Mouse (Mus musculus) adrenal gland, adult (tissue): ENCODE data around the gene Dennd6a.

Experiments used
- DNase-seq, 2 experiments: peaks; one replicate each; pipeline ENCODE4 v3.0.0; 2022 to 2023; ENCODE audit warnings: low spot score in 1 of 2; ENCODE audit not compliant: inconsistent age in 2 of 2

Gene Dennd6a

DNA sequence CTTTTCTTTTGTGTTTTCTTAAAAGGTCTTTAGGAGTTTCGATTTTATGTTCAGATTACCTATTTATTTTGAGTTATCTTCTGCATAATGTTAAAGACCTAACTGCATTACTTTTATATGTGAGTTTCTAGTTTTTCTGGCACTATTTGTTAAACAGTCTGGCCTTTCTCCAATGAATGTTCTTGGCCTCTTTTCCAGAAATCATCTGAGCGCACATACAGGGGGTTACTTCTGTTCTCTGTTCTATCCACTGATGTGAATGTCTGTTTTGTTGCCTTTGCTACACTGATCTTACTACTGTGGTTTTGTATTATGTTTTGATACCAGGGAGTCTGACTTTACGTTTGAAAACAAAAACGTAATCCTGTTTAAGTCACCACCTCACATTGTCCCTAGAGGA lies 3.8 kb upstream of the Dennd6a start:
- DNase-seq = no peak

DNA sequence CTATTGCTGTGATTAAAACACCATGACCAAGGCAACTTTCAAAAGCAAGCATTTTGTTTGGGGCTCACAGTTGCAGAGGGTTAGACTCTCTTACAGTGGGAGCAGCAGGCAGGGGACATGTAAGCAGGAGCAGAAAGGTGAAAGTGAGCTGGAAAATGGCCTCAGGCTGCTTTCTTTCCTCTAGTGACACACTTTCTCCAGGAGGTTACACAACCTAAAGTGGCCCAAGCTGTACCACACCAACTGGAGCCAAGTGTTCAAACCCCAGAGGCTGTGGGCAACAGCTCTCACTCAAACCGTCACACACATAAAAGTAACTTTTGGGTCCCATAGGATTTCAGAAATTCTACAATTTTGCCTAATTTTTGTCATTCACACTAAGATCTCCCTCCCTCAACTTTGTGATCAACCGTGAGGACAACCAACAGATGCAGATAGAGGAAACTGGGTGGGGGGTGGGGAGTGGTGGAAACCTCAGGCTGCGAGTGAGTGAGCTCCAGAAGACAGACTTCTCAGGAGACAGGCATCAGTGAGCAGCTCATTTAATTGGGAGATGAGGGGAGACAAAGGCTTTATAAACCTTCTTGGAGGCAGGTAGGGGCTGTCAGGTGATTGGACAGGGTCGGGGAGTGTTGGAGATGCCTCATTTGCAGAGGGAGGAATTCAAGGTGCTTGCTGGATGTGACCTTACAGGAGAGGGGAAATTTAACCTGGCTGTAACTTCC lies 1.5 kb upstream of the Dennd6a start:
- peak in 1 of 2 experiments; percentile 35 for DNase-seq

DNA sequence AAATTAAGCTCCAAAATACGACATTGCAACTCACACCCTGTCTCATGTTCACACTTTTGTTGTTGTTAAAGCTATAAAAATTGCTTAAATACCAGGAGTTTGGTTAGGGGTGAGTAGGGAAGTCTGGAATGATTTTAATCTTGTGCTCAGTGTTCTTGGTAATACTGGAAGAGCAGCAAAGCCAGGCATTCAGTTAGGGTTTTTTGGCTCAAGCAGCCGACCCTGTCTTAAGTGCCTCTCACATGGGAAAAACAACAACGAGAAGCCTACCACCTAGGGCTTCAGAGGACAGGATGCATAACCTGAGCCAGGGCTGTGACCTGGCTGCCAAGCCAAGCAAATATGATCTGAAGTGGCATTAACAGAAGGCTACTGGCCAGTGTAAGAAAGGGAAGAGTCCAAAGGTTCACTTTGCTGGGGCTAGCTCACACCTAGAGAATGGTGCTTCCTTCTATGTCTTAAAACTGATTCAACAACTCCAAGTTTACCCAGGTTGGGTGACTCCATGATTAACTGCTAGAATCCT lies 2.7 kb downstream of the Dennd6a start:
- DNase-seq = peak in 1 of 2 experiments; percentile 18

DNA sequence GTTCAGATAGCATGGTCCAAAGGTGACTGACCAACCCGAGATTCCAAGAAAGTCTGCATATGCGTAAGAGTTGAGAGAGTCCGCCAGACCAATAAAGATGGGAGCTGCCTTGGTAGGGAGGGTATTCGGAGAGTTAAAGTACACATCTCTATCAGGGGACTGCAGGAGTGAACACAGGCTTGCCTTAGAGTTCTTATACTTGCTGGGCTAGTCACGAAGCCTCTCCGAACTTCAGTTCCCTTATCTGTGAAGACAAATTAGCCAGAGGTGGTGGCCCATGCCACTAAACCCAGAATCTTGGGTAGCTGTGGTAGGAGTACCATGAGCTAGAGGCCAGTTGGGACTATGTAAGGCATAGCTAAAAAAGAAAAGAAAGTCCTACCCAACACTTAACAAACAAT lies 5.1 kb downstream of the Dennd6a start:
- peak in 1 of 2 experiments; percentile 50 for DNase-seq

DNA sequence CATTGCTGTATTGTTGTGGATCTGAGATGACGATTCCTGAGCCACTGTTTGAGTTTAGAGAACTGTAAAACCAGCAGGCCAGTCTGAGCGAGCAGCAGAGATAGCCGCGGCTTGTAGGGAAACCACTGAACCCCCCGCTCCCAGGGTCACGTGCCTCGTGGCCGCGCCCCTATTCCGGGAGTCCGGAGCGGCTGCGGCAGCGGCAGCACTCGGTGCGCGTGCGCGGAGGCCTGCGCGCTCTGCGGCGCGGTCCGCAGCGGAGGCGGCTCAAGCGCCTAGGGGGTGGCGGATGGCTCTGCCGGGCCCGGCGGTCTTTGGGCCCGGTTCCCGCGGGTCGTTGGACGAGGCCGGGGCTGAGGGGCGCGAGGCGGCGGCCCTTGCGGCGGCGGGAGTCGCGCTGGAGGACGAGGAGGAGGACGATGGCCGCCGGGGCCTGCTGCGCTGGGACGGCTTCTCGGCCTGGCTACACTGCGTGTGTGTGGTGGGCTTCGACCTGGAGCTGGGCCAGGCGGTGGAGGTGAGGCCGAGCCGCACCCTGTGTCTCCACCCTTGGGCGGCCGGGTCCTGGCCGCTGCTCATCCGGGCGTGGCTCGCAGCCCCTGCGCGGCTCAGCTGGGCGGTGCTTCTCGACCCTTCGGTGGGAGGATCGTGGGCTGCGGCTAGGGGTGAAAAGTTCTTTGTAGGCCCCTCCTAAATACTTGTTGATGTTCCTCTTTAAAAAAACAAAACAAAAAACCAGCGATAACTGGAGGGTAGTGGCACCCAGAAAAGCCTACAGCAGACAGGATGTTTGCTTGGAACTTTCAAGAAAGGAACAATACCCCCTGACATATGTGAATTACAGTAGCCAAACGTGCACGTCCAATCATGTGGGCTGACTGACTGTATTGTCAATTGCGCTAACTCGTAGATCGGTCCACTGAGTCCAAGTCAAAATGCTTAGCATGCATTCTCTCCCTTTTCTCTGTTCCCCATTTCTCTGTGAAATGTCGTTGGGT lies 6.0 kb downstream of the Dennd6a start:
- peak; percentile 92 to 95 for DNase-seq

DNA sequence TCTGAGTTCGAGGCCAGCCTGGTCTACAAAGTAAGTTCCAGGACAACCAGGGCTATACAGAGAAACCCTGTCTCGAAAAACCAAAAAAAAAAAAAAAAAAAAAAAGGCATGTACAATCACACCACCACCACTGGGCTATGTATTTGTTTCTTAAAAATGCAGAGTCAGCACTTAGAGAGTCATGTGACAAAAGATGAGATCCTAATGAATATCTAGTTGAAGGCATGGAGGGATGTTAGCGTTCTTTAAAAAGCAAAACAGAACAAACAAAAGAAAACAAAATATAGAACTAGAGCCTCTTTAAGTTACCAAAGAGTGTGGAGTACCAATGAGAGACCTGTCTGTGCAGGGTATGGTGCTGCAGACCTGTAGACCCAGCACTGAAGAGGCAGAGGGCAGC lies 10.0 kb downstream of the Dennd6a start:
- DNase-seq = no peak

DNA sequence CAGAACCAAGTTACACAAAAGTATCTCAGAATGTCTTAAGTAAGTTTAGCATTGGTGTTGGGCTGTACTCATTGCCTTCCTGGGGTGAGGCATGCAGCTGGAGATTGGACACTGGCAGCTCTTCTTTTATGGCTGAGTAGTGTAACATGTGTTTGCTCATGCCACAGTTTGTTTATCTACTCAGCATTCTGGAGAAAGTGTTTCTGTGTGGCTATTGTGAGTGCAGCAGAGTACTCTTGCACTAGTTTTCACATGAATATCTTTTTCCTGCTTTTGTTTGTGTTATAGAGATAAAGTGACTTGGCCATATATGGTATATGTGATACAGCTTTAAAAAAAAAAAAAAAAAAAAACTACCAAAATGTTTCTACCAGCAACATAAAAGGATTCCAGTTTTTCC lies 13.5 kb downstream of the Dennd6a start:
- DNase-seq = no peak

DNA sequence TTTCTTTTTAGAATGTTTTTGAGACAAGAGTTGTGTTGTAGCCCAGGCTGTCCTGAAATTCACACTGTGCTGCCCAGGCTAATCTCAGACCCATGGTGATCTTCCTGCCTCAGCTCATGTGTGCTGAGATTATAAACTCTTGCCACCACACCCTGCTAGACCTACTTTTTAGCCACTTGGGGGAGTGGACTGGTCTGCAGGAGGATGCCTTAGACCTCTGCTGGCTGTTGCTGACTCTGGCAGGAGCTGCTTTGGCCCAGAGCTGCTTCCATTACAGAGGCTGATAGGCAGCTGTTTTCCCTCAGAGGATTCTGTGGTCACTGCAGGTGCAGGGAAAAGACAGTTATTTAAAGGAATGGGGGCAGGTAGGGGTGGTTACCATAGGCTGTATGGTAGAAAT lies 17.7 kb downstream of the Dennd6a start:
- DNase-seq = no peak

DNA sequence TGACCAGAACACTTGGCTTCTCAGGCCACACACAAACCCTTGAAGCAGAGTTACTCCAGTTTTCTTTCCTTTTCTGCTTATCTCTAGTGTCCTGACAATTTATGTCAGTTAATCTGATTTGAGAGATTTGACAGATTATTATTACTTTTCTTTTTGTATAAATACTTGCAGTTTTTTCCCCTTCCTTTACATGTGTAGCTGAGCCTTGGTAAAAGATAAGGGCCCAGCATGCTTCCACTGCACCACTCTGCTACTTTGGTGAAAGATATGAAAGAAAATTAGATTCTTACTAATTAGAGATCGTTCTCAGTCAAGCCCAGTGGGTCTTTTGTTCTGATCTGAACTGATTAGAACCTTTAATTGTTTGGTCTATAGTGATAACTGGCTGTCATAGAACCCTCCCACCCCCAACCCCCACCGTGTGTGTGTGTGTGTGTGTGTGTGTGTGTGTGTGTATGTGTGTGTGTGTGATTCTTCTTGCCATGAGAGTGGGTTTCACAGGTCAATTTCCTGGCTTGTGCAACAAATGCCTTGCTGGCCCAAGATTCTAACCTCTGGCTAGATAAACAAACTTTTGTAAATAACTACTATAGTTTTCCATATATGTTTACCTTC lies 19.7 kb downstream of the Dennd6a start:
- DNase-seq = no peak

DNA sequence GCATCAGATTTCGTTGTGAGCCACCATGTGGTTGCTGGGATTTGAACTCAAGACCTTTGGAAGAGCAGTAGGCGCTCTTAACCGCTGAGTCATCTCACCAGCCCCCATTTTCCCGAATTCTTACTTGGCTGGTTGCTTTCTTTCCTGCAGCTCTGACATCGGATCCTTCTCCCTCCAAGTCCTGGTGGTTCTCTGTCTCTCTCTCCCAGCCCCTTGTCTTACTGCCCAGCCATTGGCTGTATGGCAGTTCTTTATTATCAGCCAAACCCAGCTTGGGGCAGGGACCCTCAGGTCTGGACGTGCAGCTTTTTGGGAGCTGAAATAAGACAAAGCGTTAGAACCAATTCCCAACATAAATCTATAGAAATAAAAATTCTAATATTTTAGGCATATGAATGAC lies 21.5 kb downstream of the Dennd6a start:
- no peak for DNase-seq

DNA sequence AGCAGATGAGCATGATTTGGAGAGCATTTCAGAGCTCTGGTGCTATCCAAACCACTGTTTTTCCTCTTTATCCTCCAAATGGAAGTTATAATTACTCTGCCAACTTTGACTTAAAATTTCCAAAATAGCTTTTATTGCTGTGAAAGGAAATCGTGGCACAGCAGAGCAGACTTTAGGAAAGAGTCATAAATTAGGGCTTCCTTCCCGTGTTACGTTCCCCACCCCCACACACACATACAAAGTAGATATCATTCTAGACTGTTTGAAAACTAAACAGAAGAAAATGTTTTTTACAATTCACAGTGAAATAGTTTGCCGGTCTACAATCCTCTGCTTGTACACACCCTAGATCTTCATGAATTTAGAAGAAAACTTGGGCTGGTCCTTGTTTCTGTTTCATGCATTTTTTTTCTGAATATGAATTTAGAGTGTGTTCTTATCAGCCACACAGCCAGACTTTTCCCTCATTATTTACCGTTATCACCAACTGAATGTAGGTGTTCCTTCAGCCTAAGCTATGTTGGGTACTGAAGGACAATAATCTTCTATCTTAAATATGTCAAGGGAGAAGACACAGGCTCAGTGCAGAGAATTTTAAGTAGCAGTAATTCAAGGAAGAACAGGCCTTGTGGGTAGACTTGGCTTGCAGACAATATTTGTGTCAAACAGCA lies 22.2 kb downstream of the Dennd6a start:
- DNase-seq = no peak

DNA sequence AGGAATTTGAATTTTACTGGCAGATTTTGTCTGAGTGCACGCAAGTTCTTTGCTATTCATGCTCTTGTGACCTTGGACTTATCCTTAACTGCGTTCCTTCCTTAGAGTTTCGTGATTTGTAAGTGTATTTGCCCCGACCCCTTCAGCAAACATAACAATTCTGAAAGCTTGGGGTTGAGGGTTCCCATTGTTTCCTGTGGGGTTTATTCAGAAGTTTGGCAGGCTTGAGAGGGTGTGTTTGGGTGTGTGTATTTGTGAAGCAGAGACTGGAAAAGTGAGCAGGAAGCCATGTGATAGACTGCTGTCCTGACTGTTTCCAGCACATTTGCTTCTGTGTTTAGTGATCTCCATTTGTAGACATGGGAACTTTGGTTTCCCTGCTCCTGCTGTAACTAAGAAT lies 31.7 kb downstream of the Dennd6a start:
- DNase-seq = no peak

DNA sequence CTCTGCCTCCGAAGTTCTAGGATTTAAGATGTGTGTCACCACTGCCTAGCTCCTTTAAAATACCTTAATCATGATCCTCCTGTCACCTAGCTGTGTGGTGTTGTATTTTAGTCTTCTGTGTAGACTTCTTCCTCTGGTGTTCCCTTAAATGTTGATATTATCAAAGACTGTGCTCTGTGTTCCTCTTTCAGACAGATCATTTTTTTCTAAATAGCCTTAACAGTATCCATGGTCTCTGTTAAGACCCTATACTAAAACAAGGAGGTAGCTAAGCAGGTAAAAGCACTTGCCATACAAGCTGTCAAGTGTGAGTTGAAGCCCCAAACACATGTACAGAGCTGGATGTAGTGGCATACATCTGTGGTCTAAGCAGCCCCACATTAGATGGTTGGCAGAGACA lies 36.0 kb downstream of the Dennd6a start:
- DNase-seq = no peak

DNA sequence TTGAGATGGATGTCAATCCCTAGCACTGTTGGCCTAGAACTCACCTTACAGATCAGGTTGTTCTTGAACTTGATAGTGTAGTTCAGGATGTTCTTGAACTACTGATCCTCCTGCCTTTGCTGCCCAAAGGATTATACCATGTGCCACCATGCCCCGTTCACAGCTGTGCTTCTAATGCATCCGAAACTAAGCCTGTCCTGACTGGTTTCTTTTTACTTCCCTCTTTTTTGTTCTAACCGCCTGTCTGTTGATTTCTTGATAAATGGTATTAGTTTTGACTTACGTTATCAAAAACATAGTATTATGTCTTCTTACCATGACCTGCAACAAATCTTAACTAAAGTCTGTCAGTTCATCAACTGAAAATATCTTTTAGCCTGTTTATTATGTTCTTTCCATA lies 37.0 kb downstream of the Dennd6a start:
- no peak for DNase-seq

DNA sequence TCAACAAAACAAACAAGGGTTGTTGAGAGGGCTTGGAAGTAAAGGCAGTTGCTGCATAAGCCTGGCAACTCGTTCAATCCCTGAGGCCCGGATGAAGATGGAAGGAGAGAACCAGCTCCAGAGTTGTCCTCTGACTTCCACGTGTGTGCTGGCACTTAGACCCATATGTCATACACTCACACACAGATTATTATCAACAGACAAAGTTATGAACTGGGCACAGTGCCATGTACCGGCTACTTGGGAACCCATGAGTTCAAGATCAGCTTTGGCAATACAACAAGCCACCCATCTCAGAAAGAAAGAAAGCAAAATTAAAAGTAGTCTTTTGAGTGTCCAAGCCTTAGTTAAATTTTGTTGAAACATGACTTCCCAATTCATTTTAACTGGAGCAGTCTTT lies 51.6 kb downstream of the Dennd6a start:
- DNase-seq = no peak

DNA sequence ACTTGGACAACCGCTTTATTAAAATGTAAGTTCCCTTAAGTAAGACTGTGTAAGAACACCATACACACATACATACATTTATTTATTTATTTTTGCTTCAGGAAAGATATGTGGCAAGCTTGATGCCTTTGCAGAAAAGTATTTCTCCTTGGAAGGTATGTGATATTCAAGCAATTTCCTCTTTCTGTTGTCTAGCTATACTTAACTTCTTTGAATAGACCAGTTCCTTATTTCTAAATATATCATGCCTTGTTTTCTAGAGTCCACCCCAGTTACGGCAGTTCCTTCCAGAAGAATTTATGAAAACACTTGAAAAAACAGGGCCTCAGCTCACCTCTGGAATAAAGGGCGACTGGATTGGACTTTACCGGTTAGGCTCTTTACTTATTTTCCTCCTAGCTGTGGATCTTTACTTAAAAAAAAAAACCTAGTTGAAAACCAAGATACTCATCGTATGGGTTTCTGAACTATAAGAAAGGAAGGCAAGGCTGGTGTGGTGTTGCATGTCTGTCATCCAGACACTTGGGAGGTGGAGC lies 53.0 kb downstream of the Dennd6a start:
- DNase-seq = no peak

DNA sequence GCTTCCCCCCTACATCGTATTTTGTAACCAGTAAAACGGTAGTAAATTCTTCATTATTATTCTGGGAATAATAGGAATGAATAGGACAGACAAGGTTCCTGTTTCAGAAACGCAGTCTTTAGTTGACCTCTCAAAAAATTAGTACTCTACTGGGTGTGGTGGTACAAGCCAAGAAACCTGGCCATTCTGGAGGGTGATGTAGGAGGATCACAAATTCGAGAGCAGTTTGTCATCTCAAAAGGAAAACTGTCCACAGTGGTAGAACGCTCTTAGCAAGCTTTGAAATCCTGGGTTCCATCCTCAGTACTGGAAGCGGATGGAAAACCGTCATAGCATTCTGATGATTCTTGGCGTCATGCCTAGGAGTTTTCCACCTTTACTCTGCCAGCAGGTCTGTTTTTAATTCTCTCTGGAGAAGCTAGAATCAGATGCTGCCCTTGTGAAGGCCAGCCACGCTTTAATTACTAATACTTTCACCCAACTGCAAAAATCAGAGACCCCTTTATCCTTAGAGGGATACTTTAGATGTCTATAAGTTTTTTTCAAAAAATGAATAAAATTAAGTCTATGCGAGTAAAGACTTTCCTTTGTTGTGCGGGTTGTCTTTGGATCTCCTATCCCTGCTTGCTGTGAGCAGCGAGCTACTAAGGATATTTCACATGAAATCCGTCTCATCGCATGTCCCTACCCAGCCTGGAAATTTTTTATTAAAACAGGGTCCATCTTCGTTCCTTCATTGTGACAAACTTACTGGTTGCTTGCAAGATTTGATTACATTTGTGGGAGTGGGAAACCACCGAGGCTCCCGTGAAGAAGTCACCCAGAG lies 63.6 kb downstream of the Dennd6a start:
- peak; percentile 43 to 84 for DNase-seq

DNA sequence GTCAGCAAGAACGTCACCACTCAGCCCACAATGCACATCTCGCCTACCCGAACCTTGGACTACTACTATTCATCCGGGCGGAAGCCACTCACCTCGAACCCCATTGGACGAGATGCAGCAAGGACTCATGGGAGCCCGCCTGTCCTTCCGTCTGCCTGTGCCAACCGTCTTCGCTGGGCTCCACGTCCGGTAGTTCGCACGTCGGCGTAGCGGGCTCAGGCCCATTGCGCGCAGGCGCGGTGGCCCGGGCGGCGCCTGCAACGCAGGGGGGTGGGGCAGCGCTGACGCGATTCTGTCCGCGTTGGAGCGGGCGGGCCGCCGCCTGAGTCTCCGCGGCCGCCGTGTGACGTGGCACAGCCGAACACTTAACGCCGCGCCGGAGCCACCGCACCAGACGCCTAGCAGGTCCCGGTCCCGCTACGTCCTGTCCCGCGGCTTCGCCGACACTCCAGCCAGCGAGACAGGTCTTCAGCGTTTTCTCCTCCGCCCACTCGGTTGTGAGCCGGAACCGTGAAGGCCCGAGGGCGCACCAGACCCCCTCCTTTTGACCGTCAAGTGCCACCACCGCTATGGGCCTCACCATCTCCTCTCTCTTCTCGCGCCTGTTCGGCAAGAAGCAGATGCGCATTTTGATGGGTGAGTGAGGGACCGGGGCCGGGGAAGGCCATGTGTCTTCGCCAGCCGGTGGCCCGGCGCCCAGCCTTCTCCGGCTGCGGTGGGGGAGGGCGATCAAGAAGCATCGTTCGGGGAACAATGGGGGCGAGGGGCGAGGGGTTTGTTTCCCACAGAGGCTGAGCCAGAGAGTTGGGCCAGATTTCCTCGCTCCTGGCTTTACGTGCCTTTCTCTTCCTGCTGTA lies 64.4 kb downstream of the Dennd6a start, which contains the start of gene Arf4:
Gene Arf4 (plus strand): TSS at position 224 of the 857 bp plus-strand sequence.
- peak; percentile 99 for DNase-seq

DNA sequence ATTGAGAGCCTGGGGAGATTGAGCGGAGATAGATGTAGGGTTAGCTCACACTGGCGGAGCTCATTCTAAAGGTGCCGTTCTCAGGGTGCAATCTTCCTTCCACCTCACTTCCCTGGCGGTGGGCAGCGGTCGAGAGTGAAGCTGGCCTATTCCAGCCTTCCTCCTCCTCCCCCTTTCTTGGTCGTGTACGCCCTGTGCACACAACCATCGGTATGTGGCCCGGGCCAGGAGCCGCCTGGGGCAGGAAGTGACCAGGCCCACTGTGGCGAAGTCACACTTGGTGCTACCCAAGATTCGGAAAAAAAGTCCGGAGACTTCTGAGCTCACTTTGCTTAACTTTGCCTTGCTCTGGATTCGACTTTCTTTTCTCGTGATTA lies 65.0 kb downstream of the Dennd6a start:
- peak; percentile 67 to 88 for DNase-seq
